Mouse (Mus musculus) cortical plate, adult 2 months (tissue): ENCODE results near the gene Topaz1.

Experiments used
- CTCF ChIP-seq: fragments of 200-500 bp; IDR thresholded peaks from 2 replicates; pipeline ENCODE4 v1.5.1; 2011; ENCODE audit warnings: mild to moderate bottlenecking, control low read depth, low read length; ENCODE audit not compliant: insufficient read depth; ENCODE audit errors: extremely low read depth
- POLR2A ChIP-seq: fragments of 200-500 bp; IDR thresholded peaks from 2 replicates; pipeline ENCODE4 v1.6.1; 2011; ENCODE audit warnings: mild to moderate bottlenecking, low read length, control low read depth; ENCODE audit not compliant: insufficient read depth; ENCODE audit errors: extremely low read depth

GRCm38 (mm10) chr9:122785231-122785630, 38.1 kb downstream of the Topaz1 start:
- TF ChIP-seq CTCF (no peak), POLR2A (no peak)
